Mouse (Mus musculus) forebrain, embryonic 15.5 days (tissue): ENCODE measurements at regions not wholly inside any gene's neighbourhood (a gene's known extent, or its start where the extent isn't known, plus 50 kb on each side); places are given as distances from the start of the nearest gene placed in this dataset.

Experiments
- ATAC-seq: fragments of 200-750 bp; cut with Nextera tagmentation; replicated peaks from 2 replicates; pipeline ENCODE4 v1.8.0; 2017; ENCODE audit warnings: mild to moderate bottlenecking, moderate TSS enrichment, moderate library complexity
- H3K27ac ChIP-seq: fragments of 300-500 bp; sonication (generic); replicated peaks from 2 replicates; pipeline ENCODE4 v1.5.1; 2015; ENCODE audit warnings: mild to moderate bottlenecking, inconsistent platforms
- H3K27me3 ChIP-seq: fragments of 300-500 bp; sonication (generic); 2 replicates; pipeline ENCODE4 v1.6.1; 2015; ENCODE audit warnings: inconsistent platforms
- H3K36me3 ChIP-seq: fragments of 300-500 bp; sonication (generic); 2 replicates; pipeline ENCODE4 v1.6.1; 2015; ENCODE audit warnings: mild to moderate bottlenecking, inconsistent platforms
- H3K4me1 ChIP-seq: fragments of 300-500 bp; sonication (generic); 2 replicates; pipeline ENCODE4 v1.6.1; 2015; ENCODE audit warnings: inconsistent platforms
- H3K4me2 ChIP-seq: fragments of 300-500 bp; sonication (generic); replicated peaks from 2 replicates; pipeline ENCODE4 v1.6.1; 2015; ENCODE audit warnings: mild to moderate bottlenecking, inconsistent platforms
- H3K4me3 ChIP-seq: fragments of 300-500 bp; sonication (generic); 2 replicates; pipeline ENCODE4 v1.5.1; 2015; ENCODE audit warnings: mild to moderate bottlenecking, inconsistent platforms
- H3K9ac ChIP-seq: fragments of 300-500 bp; sonication (generic); replicated peaks from 2 replicates; pipeline ENCODE4 v1.6.1; 2015; ENCODE audit warnings: mild to moderate bottlenecking, inconsistent platforms
- H3K9me3 ChIP-seq: fragments of 300-500 bp; sonication (generic); 2 replicates; pipeline ENCODE4 v1.6.1; 2016; ENCODE audit warnings: inconsistent platforms
- WGBS: fragments of 180-500 bp; shearing (Covaris S2); methylation state at CpG from one replicate; pipeline ENCODE4 v1.1.7; 2015; ENCODE audit warnings: mixed read lengths; 5-methylcytosine and 5-hydroxymethylcytosine counted together

DNA sequence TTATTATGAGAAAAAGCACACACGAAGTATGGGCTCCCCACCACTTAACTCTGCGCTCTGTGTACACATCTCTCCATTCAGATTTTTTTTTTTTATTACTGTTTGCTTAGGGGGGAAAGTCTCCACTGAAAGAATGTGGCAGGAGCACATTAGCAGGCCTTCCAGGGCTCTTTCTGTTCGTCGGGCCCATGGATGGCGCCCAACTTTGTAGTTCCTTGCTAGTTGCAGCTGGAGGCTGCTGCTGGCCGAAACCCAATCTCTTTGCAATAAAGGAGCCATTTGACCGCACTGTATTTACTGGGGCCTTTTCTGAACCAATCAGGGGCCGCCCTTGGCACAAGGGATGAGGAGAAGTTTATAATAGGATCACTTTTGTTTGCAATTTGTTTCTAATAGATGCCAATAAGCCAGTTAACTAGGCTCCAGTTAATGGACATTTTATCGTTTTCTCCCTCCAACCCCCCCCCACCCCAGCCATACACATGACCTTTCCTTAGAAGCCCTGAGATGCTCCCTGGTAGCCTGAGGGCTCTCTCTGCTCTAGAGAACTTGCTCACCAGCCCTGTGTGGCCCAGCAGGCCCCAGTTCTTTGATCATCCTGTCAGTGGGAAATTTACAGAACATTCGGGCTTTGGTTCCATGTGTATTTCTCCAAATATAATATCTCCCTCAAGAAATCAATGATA, 104.3 kb downstream of the Evx1 start:
- Histone ChIP-seq H3K4me1 (peaks cover 17% of the 10 kb centered on the region), H3K36me3 (no peaks in the 10 kb centered on the region), H3K27me3 (peaks cover 3% of the 10 kb centered on the region; the same call in 1 of the 2 replicates), H3K4me3 (no peak overlapping the region), H3K9me3 (no peaks in the 10 kb centered on the region), H3K27ac (no peak overlapping the region), H3K9ac (no peak overlapping the region), H3K4me2 (no peak overlapping the region)
- peak; percentile 57; the same call in 1 of the 2 replicates for ATAC-seq
- WGBS, result 23% methylated on average over 10 of the region's 10 CpGs

DNA sequence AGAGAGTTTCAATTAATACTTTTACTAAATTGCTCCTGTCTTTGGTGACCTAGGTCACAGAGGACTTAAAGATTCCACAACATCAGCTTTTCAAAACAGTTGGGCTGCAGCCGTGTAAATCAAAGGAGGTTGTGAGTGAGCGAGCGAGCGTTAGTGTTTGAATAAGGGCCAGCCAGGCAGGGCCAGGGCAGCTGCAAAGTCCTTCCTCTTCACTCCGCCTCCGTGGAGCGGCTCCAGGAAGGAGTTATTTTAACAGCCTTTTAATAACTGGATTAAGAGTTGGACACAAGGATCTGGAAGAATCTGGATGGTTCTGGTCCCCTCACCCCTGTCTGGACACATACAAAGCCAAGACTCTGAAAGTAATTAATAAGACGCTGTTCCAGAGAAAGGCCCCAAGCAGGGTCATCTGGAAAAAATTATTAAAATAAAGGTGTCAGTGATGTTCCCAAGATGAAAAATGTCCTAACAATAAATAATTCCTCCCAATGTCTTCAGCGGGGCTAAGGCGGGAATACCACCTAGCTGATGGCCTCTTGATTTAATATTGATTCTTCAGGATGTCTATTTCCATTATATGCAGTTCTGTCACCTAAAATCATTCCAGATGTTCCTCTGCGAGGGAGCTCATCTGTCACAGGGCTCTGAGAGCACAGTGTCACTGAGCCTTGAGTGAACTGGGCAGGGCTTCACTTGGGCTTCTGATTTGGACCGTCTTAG, 105.3 kb downstream of the Evx1 start:
- Histone ChIP-seq H3K4me3 (no peak overlapping the region), H3K36me3 (no peaks in the 10 kb centered on the region), H3K27ac (no peak overlapping the region), H3K4me2 (no peak overlapping the region), H3K9me3 (no peaks in the 10 kb centered on the region), H3K9ac (no peak overlapping the region), H3K27me3 (peaks cover 3% of the 10 kb centered on the region; the same call in 1 of the 2 replicates), H3K4me1 (peaks cover 17% of the 10 kb centered on the region)
- ATAC-seq, result no peak
- 34% methylated on average over 12 of the region's 12 CpGs for WGBS

DNA sequence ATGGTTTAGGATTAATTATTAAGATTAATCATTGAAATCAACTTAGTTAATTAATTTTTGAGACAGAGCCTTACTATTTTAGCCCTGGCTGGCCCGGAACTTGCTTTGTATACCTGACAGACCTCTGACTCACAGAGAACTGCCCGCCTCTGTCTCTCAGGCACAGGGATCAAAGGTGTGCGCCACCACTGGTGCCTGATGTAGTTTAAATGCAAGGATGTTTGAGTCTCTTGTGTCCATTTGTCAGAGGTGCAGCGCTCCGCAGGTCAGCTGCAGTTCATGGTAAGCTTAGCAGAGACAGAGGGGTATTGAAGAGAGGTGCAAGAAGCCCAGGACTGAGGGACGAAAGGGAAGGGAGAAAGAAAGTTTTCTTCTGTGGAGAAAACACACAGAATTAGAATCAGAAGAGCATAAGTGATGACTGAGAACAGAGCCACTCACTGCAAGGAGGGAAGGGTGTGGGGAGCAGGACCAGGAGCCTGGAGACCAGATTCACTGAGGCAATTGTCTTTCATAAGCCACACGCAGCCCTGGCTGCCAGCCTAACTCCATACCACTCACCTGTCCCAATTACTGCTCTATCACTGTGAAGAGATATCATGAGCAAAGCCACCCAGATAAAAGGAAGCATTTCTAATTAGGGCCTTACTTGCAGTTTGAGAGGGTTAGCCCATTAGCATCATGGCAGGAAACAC, 107.1 kb downstream of the Evx1 start:
- peaks cover 17% of the 10 kb centered on the region for H3K4me1 ChIP-seq
- H3K27me3 ChIP-seq, result peaks cover 3% of the 10 kb centered on the region; the same call in 1 of the 2 replicates
- 81% methylated on average over 7 of the region's 7 CpGs for WGBS
- no peak for ATAC-seq
- H3K4me3 ChIP-seq, result no peak overlapping the region
- no peaks in the 10 kb centered on the region for H3K9me3 ChIP-seq
- H3K4me2 ChIP-seq, result no peak overlapping the region
- H3K36me3 ChIP-seq, result no peaks in the 10 kb centered on the region
- no peak overlapping the region for H3K9ac ChIP-seq
- no peak overlapping the region for H3K27ac ChIP-seq

DNA sequence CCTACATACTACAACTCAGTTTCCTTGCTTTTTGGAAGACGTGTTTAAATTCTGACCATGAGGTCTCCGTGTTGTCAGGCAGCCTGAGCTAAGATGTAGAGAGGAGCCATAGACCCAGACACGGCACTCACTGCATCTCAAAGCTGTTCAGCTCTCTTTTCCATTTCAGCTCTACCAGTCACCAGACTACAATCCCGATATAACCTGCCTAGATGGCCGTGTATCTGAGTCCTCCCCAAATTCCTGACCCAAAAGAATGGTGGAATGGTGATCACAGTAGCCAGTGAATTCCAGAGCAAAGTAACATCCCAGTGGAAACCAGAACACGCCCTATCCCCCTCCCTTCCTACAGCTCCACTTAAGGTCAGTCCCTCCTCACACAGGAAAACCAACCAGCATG, 108.5 kb downstream of the Evx1 start:
- H3K4me2 ChIP-seq, result no peak overlapping the region
- H3K9ac ChIP-seq, result no peak overlapping the region
- no peaks in the 10 kb centered on the region for H3K9me3 ChIP-seq
- 87% methylated on average over 6 of the region's 6 CpGs for WGBS
- H3K36me3 ChIP-seq, result no peaks in the 10 kb centered on the region
- H3K4me1 ChIP-seq, result peaks cover 16% of the 10 kb centered on the region
- no peak overlapping the region for H3K4me3 ChIP-seq
- ATAC-seq, result no peak
- H3K27ac ChIP-seq, result no peak overlapping the region
- peaks cover 3% of the 10 kb centered on the region; the same call in 1 of the 2 replicates for H3K27me3 ChIP-seq

DNA sequence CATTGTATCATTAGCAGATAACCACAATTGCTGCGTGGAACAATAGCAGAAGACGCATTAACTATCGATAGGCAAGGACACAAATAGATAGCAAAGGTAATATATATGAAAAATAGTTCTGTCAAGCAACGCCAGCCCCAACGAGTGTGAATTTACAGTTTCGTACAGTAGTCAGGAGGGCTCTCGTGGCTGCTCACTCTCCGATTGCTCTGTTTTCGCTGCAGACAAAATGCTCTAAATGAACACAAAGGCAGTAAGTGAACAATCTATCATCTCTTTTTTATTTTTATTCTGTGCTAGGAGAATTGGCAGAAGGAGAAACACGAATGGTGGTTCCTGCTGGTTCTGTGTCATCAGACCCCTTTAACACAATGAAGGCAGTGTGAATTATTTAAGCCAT, 109.4 kb downstream of the Evx1 start:
- no peak overlapping the region for H3K4me2 ChIP-seq
- no peak overlapping the region for H3K4me3 ChIP-seq
- H3K4me1 ChIP-seq, result peaks cover 7% of the 10 kb centered on the region
- WGBS, result 87% methylated on average over 10 of the region's 10 CpGs
- H3K9ac ChIP-seq, result no peak overlapping the region
- no peaks in the 10 kb centered on the region for H3K36me3 ChIP-seq
- H3K27ac ChIP-seq, result no peak overlapping the region
- ATAC-seq, result no peak
- H3K9me3 ChIP-seq, result no peaks in the 10 kb centered on the region
- H3K27me3 ChIP-seq, result peaks cover 3% of the 10 kb centered on the region; the same call in 1 of the 2 replicates

DNA sequence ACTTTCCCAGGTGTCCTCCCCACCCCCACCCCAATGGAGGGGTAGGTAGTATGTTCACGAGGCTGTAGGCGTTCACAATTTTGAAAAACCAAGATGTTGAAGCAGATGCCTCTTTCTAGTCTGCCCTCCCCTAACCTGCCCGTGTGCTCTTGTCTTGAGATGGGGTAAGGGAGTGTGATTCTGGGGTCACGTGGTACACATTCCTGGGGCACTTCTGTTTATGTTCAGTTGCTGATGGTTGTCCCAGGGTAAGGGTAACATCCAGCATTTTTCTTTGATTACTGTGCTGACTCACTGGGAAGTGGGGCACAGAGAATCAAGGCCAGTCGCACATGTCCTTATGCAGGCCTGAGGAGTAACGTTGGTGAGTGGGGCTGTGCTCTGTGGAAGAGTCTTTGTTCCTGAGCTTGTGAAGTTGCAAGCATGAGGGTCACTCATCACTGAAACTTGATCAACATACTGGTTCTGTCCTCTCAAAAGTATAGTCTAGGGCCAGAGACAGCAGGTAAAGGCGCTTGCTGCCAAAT, 110.3 kb downstream of the Evx1 start:
- H3K27ac ChIP-seq, result no peak overlapping the region
- 89% methylated on average over 7 of the region's 7 CpGs for WGBS
- no peak for ATAC-seq
- no peak overlapping the region for H3K4me2 ChIP-seq
- H3K9me3 ChIP-seq, result no peaks in the 10 kb centered on the region
- H3K4me1 ChIP-seq, result peaks cover under 1% of the 10 kb centered on the region; the same call in 1 of the 2 replicates
- H3K36me3 ChIP-seq, result no peaks in the 10 kb centered on the region
- peaks cover 3% of the 10 kb centered on the region; the same call in 1 of the 2 replicates for H3K27me3 ChIP-seq
- H3K4me3 ChIP-seq, result no peak overlapping the region
- H3K9ac ChIP-seq, result no peak overlapping the region

DNA sequence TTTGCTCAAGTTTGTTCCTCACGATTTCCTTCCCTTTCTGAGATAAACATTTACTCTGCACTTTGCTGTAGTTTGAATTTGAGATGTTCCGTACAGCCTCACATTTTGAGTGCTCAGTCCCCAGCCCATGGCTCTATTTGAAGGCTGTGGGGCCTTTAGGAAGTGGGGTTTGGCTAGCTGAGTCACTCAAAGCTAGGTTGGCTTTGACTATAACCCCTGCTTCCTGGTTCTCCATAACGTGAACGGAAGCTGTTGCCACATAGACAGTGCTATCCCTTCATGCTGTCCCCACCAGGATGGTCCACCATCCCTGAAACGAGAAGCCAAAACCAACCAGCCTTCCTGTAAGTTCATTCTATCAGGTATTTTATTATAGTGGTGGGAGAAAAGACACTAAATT, 111.1 kb downstream of the Evx1 start:
- Histone ChIP-seq H3K27ac (no peak overlapping the region), H3K9me3 (no peaks in the 10 kb centered on the region), H3K9ac (no peak overlapping the region), H3K27me3 (peaks cover 3% of the 10 kb centered on the region; the same call in 1 of the 2 replicates), H3K4me2 (no peak overlapping the region), H3K36me3 (no peaks in the 10 kb centered on the region), H3K4me1 (no peaks in the 10 kb centered on the region), H3K4me3 (no peak overlapping the region)
- WGBS, result 93% methylated on average over 5 of the region's 5 CpGs
- ATAC-seq, result no peak

DNA sequence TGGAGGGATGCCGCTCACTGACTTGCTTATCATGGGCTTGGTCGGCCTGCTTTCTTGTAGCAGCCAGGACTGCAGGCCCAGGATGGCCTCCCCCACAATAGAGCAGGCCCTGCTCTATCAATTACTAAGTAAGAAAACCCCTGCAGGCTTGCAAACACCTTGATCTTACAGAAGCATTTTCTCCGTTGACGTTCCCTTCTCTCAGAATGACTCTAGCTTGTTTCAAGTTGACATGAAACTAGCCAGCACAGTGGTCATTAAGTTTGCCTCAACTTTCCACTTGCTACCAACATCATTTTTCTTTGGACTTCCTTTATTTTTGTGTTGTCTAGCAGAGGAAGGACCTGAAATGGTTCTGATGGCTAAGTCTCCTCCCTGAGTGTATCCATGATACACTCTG, 111.8 kb downstream of the Evx1 start:
- ATAC-seq, result no peak
- Histone ChIP-seq H3K9me3 (no peaks in the 10 kb centered on the region), H3K4me1 (no peaks in the 10 kb centered on the region), H3K4me2 (no peak overlapping the region), H3K36me3 (no peaks in the 10 kb centered on the region), H3K27ac (no peak overlapping the region), H3K27me3 (peaks cover 3% of the 10 kb centered on the region; the same call in 1 of the 2 replicates), H3K9ac (no peak overlapping the region), H3K4me3 (no peak overlapping the region)
- 90% methylated on average over 4 of the region's 4 CpGs for WGBS

DNA sequence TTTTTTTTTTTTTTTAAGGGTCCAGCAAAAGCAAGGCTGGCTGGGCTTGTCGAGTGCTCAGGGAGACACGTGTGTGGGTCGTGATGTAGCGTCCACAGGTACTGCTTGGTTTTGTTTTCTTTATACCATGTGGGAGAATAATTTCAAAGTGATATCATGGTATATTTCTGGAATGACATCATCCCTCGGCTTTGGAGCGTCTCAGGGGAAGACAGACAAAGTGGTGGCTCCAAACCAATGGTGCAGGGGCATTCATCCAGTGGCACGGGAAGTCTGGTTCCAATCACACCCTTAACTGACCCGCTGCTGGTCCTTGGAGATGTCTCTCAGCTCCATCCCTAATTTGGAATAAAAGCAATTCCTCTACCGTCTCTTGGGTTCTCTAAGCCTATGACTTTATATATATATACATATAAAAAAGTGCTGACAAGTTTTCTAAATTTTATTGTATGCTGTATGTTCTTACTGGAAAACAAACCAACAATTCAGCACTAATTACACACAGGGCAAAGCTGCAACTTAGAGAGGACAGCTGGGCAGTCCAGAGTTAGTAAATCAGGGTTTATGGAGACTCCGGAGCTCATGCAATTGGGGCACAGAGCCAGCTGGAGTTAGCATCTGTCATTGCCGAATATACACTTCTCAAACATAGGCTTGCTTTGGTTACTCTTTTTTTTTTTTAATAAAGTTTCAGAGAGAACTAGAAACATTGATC, 115.3 kb downstream of the Evx1 start:
- Histone ChIP-seq H3K27me3 (no peaks in the 10 kb centered on the region), H3K4me3 (no peak overlapping the region), H3K4me1 (no peaks in the 10 kb centered on the region), H3K4me2 (no peak overlapping the region), H3K36me3 (no peaks in the 10 kb centered on the region), H3K27ac (no peak overlapping the region), H3K9ac (no peak overlapping the region), H3K9me3 (no peaks in the 10 kb centered on the region)
- no peak for ATAC-seq
- 73% methylated on average over 11 of the region's 11 CpGs for WGBS

DNA sequence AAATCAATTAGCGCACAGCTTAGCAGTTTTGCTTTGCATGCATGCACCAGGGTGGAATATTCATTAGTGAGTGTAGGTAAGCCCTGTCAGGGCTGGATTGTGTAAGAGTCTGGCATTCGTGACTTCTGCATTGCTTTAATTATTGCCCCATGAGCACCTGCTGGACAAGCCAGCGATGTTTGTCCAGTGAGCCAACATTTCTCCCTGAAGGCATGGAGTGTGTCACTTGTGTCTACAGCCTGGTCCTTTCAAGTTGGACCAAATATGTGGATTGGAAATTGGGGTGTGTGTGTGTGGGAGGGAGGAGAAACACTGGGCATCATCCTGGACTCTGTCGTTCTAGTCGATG, 115.9 kb downstream of the Evx1 start:
- no peak overlapping the region for H3K9ac ChIP-seq
- no peak overlapping the region for H3K27ac ChIP-seq
- no peaks in the 10 kb centered on the region for H3K27me3 ChIP-seq
- no peak overlapping the region for H3K4me3 ChIP-seq
- no peaks in the 10 kb centered on the region for H3K36me3 ChIP-seq
- H3K4me1 ChIP-seq, result no peaks in the 10 kb centered on the region
- H3K9me3 ChIP-seq, result no peaks in the 10 kb centered on the region
- WGBS, result 84% methylated on average over 5 of the region's 5 CpGs
- ATAC-seq, result no peak
- no peak overlapping the region for H3K4me2 ChIP-seq

DNA sequence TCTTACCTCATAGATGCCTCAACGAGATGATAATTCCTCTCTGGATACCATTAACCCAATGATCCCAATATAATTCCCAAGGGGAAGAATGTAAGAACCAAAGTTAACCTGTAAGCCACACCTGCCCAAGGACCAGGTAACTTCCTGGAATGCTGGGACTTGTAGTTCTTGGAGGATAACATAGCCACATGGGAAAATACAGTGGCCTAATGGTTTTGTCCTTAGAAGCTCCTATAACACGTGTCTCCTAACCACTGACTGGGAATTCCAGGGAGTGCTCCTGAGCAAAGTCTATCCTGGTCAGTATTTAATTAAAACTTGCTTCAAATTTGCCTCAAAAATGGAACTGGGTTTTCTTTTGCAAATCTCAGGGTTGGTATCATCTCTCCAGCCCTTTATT, 119.9 kb downstream of the Evx1 start:
- no peaks in the 10 kb centered on the region for H3K36me3 ChIP-seq
- no peaks in the 10 kb centered on the region for H3K27me3 ChIP-seq
- WGBS, result 79% methylated on average over 2 of the region's 2 CpGs
- H3K27ac ChIP-seq, result no peak overlapping the region
- H3K4me3 ChIP-seq, result no peak overlapping the region
- no peak overlapping the region for H3K9ac ChIP-seq
- no peak for ATAC-seq
- no peaks in the 10 kb centered on the region for H3K9me3 ChIP-seq
- no peak overlapping the region for H3K4me2 ChIP-seq
- H3K4me1 ChIP-seq, result no peaks in the 10 kb centered on the region

DNA sequence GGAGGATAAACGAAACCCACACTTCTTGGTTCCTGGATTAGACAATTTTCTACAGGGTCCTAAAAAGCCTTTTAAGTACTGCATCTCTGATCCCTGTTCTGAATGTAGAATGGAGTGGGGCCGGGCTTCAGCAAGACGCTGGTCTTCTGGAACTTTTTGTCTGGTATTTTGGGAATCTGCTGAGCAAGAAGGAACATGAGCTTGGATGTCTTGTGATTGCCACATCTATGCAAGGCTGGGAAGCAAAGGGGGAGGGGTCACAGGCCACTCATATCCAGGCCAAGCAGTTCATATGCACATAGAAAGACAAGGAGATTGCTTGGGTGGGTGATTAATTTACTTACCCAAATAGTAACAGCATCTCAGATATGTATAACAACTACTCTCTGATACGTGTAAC, 121.5 kb downstream of the Evx1 start:
- Histone ChIP-seq H3K4me3 (no peak overlapping the region), H3K9ac (no peak overlapping the region), H3K27ac (no peak overlapping the region), H3K36me3 (no peaks in the 10 kb centered on the region), H3K4me1 (no peaks in the 10 kb centered on the region), H3K27me3 (no peaks in the 10 kb centered on the region), H3K9me3 (no peaks in the 10 kb centered on the region), H3K4me2 (no peak overlapping the region)
- no peak for ATAC-seq
- WGBS, result 94% methylated on average over 4 of the region's 4 CpGs
